Mouse (Mus musculus) heart, adult 18-20 months (tissue): ENCODE measurements around the gene R3hdml. TPM values are rescaled to one million over a fixed set of nuclear protein-coding genes. Genes with fewer than 3 reads are reported as not detected.
"Not testable (repeated sequence)": the region's sequence is repeated elsewhere in the genome, so short reads cannot be mapped to it uniquely, and the experiment has no call there.

Source experiments
- DNase-seq, 2 experiments: peaks; one replicate each; pipeline ENCODE4 v3.0.0; 2021 to 2022; ENCODE audit warnings: mixed read lengths in 1 of 2
- long read RNA-seq, 2 experiments: library from polyadenylated mRNA; stranded (forward); transcript quantifications; one replicate each; pipeline ENCODE4 v2.0.0; 2021
- total RNA-seq, 2 experiments: library from RNA; stranded (reverse); gene quantifications; 2 replicates each; pipeline ENCODE4 v1.2.3; 2021

The R3hdml gene
- total RNA-seq: not detected
- long read RNA-seq, experiment 1: 0 reads
- long read RNA-seq, experiment 2: 0 reads

- no peak for DNase-seq
Observed at GRCm38 (mm10) chr2:163492018-163492417, at the start of gene R3hdml. Gene R3hdml, plus strand, starts transcription at chr2:163492318.

- DNase-seq: peak; percentile 74 to 80
Observed at GRCm38 (mm10) chr2:163443543-163443942, 48.6 kb upstream of the R3hdml start.

GRCm38 (mm10) chr2:163444017-163444416 lies 48.1 kb upstream of the R3hdml start:
- no peak for DNase-seq

- DNase-seq: no peak
Observed at GRCm38 (mm10) chr2:163447375-163447774, 44.7 kb upstream of the R3hdml start.

GRCm38 (mm10) chr2:163449276-163449675 lies 42.8 kb upstream of the R3hdml start:
- DNase-seq: no peak

GRCm38 (mm10) chr2:163450668-163451295 lies 41.3 kb upstream of the R3hdml start:
- DNase-seq: no peak

GRCm38 (mm10) chr2:163452738-163453137 lies 39.4 kb upstream of the R3hdml start:
- DNase-seq: peak in 1 of 2 experiments; percentile 38

GRCm38 (mm10) chr2:163453378-163453777 lies 38.7 kb upstream of the R3hdml start:
- no peak for DNase-seq

GRCm38 (mm10) chr2:163458539-163459265 lies 33.4 kb upstream of the R3hdml start:
- DNase-seq: peak in 1 of 2 experiments; percentile 42

- DNase-seq: peak in 1 of 2 experiments; percentile 43
Observed at GRCm38 (mm10) chr2:163459380-163459779, 32.7 kb upstream of the R3hdml start.

- no peak for DNase-seq
Observed at GRCm38 (mm10) chr2:163460622-163461021, 31.5 kb upstream of the R3hdml start.

GRCm38 (mm10) chr2:163461307-163461706 lies 30.8 kb upstream of the R3hdml start:
- DNase-seq: not testable (repeated sequence)

- DNase-seq: no peak
Observed at GRCm38 (mm10) chr2:163462386-163462785, 29.7 kb upstream of the R3hdml start.

- DNase-seq: no peak
Observed at GRCm38 (mm10) chr2:163462801-163463200, 29.3 kb upstream of the R3hdml start.

GRCm38 (mm10) chr2:163463251-163463769 lies 28.8 kb upstream of the R3hdml start:
- DNase-seq: no peak

- DNase-seq: peak in 1 of 2 experiments; percentile 27
Observed at GRCm38 (mm10) chr2:163463998-163464397, 28.1 kb upstream of the R3hdml start.

GRCm38 (mm10) chr2:163464562-163464961 lies 27.6 kb upstream of the R3hdml start:
- DNase-seq: peak; percentile 45 to 64

- DNase-seq: no peak
Observed at GRCm38 (mm10) chr2:163466771-163467170, 25.3 kb upstream of the R3hdml start.

- DNase-seq: peak in 1 of 2 experiments; percentile 25
Observed at GRCm38 (mm10) chr2:163467585-163467984, 24.5 kb upstream of the R3hdml start.

- DNase-seq: no peak
Observed at GRCm38 (mm10) chr2:163468866-163469265, 23.3 kb upstream of the R3hdml start.

- peak in 1 of 2 experiments; percentile 31 for DNase-seq
Observed at GRCm38 (mm10) chr2:163469711-163470110, 22.4 kb upstream of the R3hdml start.

GRCm38 (mm10) chr2:163471136-163471535 lies 21.0 kb upstream of the R3hdml start:
- peak; percentile 73 to 82 for DNase-seq
